Mouse (Mus musculus) cerebellum, postnatal 25 days (tissue): ENCODE data around the gene Hopx.
A peak's percentile ranks its signal among the peaks of the same experiment; 100 is the strongest.

Experiments used
- DNase-seq, 2 experiments: peaks; one replicate each; pipeline ENCODE4 v3.0.0; 2021; ENCODE audit warnings: mixed read lengths in 2 of 2

The Hopx gene

GRCm38 (mm10) chr5:77131879-77132278 lies 17.0 kb upstream of the Hopx start:
- DNase-seq, result no peak

DNA sequence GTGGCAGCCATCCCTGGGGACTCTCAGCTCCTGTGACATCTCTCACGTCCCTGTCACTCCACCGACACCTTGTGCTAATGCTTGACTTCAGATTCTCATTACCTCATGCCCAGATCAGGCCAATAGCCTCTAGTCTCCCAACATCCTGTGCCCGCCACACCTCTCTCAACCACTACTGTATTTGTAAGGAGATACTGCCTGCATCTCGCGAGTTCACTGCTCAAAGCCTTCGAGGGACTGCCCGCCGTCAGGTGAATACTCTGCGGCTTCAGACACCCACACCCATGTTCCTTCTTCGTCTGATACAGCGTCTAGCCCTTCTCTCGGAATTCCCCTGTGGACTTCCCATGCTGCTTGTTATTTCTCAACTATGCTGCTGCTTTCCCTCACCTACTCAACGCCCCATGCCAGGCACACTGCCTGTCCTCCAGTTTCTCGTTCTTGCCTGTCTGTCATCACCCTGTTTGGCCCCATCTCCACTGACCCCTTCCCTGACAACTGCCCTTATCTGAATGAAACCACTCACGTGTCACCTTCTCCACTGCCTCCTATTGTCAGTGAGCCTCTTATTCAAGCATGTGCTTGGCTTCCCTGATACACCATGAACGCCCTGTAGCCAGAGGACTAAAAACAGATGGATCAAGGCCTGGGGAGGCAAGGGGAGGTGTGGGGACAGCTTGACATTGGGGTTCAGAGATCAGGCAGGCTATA lies 15.5 kb upstream of the Hopx start:
- no peak for DNase-seq

DNA sequence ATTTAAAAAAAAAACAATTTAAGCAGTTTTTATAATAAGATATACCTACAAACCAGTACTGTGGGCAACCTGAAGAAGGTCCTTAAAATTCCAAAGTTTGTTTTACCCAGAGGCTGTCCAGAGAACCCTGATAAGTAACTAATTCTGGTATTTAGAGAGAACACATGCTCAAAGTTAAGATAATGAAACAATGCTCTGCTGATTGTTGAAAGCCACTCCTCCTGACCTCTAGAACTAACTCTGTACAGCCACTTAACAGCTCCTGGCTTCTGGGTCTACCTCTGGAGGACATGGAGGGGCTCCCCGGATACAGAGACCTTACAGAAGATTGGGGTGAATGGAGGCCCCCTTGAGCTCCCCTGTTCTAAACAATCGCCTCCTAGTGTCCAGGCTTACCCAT lies 15.0 kb upstream of the Hopx start:
- no peak for DNase-seq

GRCm38 (mm10) chr5:77128854-77129253 lies 13.9 kb upstream of the Hopx start:
- DNase-seq, result no peak

DNA sequence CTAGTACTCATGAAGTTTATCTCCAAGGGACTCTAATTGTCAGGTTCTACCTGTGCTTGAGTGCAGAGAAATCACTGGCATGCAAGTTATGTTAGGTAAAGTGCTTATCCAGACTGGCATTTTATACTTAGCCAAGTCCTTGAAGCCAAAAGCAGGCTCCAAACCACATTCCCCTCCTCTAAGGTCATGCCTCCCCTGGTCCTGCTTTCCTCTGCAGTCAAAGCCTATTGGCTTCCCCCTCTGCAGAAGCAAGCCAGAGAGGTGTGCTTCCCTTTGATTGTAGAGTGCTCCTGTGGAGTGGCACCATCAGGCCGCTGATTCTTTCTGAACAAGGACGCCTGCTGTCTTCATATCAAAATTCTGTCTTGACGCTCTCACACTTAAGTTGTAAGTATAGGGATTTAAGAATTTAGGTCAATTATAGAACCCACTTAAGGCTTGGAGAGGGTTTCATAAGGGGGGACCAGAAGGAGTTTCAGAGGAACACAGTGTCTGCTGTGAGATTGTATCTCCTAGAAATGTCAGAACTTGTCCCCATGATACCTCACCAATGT lies 11.6 kb upstream of the Hopx start:
- no peak for DNase-seq

- DNase-seq, result peak in 1 of 2 experiments; percentile 35
Observed at GRCm38 (mm10) chr5:77124817-77125283, 9.9 kb upstream of the Hopx start.

GRCm38 (mm10) chr5:77124165-77124564 lies 9.2 kb upstream of the Hopx start:
- no peak for DNase-seq

GRCm38 (mm10) chr5:77123597-77123996 lies 8.7 kb upstream of the Hopx start:
- DNase-seq, result no peak

- DNase-seq, result no peak
Observed at GRCm38 (mm10) chr5:77122254-77123192, 7.6 kb upstream of the Hopx start.

GRCm38 (mm10) chr5:77120701-77121100 lies 5.8 kb upstream of the Hopx start:
- DNase-seq, result no peak

- DNase-seq, result peak in 1 of 2 experiments; percentile 36
Observed at GRCm38 (mm10) chr5:77119475-77120422, 4.8 kb upstream of the Hopx start.

DNA sequence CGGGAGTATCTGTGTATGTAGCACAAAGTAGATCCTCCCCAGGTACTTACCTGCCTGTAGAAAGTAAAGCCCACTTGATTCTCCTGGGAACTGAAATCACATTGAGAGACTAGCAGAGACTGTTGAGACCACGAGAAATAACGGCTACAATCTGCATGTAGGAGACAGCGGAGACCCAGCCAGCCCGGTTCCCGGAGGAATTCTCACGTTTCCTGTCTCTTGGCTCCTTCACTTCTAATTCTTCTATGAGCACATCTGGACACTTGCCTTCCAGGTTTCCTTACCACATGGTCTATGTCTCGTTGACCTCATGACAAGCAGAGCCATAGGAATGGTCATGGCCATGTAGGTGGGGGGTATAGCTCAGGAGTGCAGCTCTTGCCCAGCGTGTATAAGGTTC lies 811 bp upstream of the Hopx start:
- no peak for DNase-seq

GRCm38 (mm10) chr5:77113773-77114172 lies 1.1 kb downstream of the Hopx start:
- DNase-seq, result no peak

DNA sequence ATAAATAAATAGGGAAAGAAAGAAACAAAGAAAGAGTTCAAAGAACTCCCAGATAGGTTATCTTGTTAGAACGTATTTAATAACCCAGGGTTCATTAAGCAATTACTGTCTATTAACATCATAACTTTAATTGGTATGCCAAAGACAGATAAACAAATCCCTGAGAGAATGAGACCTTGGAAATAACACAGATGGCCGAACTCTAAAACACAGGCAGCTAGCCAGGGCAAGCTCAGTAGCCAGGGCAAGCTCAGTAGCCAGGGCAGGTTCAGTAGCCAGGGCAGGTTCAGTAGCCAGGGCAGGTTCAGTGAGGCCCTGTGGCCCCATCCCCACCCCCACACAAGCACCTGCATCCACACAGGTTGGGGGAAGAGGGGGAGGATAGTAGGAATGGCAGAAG lies 2.9 kb downstream of the Hopx start:
- DNase-seq, result peak; percentile 33 to 58

DNA sequence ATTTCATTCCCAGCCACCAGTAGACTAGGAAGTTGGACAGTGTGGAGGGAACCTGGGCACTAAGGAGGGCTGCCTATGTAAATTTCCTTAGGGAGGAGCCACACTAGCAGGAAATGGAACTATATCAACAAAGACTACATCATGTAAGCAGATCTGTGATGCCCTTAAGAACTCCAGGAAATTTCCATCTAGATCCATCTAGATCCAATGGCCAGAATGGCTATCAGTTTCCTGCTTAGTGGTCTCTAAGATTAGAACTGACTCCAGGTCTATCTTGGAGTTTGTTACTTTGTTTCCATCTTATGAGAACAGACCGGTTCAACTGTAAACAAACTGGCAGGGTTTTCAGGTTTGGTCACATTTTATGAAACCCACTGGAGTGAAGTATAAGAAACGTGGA lies 5.1 kb downstream of the Hopx start:
- DNase-seq, result no peak

DNA sequence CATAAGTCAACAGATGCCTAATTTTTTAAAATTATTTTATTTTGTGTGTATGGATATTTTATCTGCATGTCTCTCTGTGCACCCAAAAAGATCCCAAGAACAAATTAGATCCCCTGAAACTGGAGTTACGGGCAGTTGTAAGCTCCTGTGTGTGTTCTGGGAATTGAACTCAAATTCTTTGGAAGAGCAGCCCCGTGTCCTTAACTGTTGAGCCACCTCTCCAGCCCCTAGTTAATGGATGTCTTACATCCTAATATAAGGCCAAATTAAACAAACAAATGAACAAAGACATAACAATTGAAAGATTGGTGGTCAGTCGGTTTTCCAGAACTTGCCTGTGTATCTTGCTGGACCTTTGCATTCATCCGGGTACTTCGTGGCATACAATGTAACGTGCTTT lies 6.1 kb downstream of the Hopx start:
- no peak for DNase-seq

- DNase-seq, result no peak
Observed at GRCm38 (mm10) chr5:77107146-77107822, 7.6 kb downstream of the Hopx start.

- no peak for DNase-seq
Observed at GRCm38 (mm10) chr5:77102522-77103365, 12.2 kb downstream of the Hopx start.

DNA sequence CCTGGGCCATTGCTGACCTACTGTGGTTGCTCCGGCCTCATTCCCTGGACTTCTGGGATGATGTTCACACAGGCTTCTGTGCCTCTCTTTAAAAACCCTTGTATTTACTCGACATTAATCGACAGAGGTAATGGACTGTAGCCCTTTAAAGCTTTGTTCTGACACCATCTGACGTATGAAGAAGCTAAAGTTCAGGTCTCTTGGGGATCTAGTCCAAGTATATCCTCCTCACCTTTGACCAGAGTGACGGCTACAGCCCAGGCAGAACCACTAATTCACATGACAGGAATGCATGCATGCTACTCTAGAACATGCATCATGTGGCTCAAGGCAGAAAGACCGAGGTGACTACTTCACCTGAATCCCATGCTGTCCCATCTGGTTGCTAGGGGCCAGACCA lies 14.2 kb downstream of the Hopx start:
- no peak for DNase-seq

DNA sequence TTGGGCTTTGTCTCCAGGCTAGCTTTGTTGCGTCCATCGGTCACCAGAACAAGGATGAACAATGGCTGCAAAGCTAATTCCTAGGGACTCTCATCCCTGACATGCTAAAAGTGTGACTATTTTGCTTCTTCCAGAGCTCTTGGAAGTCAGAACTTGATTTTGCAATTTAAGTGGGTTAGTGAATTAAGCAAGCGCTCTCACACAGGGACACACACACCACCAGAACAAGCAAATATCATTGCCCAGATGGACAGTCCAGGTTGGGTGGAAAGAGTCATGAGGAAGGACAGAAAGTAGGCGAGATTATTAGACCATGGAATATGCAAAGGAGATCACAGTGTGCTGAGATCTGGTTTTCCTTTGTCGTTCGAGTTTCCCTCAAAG lies 14.9 kb downstream of the Hopx start:
- DNase-seq, result no peak
